Mouse (Mus musculus) layer of hippocampus, adult 9-10 months (tissue): ENCODE measurements at regions not wholly inside any gene's neighbourhood (a gene's known extent, or its start where the extent isn't known, plus 50 kb on each side); places are given as distances from the start of the nearest gene placed in this dataset.

Experiments used
- DNase-seq: peaks from one replicate; pipeline ENCODE4 v3.0.0; 2022; ENCODE audit warnings: low spot score

DNA sequence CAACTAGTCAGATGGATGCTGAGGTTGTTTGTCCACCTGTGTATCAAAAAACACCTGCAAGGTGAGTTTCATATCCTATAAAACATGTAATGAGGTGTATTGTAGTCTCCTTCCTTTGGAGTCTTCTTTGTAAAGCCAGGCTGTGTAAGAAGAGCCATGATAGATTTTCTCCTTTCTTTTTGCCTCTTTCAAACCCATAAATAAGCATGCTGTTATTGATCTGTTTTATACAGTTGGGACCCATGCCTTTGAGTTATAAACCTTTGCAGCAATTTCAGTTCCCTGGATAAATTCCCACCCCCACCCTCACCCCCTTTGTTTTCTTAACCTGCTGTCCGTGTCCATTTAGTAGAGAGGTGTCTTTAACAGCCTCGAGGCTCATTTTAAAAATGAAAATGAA, 131.0 kb upstream of the Rgs17 start:
- DNase-seq: no peak

DNA sequence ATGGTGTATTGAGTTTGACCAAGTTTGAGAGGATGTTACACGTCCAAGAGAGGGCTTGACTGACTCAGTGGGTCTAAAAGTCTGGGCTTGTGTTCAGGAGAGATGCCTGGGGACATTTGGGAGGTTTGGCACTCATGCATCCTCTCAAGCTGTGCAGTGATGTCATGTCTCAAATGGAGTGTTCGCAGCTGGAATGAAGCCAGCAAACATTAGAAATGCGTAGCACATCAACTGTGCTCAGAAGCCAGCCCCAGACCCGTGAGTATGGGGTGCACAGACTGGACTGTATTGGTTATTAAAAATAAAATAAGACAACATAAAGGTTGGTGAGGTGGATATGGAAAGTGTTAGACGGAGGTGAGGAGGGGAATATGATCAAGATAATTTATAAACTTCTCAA, 121.2 kb upstream of the Rgs17 start:
- DNase-seq: no peak

GRCm38 (mm10) chr10:6039771-6040170, 117.6 kb upstream of the Rgs17 start:
- no peak for DNase-seq

- DNase-seq: peak; percentile 46
Observed at GRCm38 (mm10) chr10:6035792-6036487, 113.7 kb upstream of the Rgs17 start.

DNA sequence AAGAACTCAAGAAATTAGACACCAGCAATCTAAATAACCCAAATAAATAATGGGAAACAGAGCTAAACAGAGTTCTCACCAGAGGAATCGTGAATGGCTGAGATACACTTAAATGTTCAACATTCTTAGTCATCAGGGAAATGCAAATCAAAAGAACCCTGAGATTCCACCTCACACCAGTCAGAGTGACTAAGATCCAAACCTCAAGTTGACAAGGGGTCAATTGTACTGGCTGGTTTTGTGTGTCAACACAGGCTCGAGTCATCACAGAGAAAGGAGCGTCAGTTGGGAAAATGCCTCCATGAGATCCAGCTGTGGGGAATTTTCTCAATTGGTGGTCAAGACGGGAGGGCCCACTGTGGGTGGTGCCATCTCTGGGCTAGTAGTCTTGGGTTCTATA, 110.3 kb upstream of the Rgs17 start:
- DNase-seq: no peak

GRCm38 (mm10) chr10:6027551-6027950, 105.4 kb upstream of the Rgs17 start:
- DNase-seq: no peak

DNA sequence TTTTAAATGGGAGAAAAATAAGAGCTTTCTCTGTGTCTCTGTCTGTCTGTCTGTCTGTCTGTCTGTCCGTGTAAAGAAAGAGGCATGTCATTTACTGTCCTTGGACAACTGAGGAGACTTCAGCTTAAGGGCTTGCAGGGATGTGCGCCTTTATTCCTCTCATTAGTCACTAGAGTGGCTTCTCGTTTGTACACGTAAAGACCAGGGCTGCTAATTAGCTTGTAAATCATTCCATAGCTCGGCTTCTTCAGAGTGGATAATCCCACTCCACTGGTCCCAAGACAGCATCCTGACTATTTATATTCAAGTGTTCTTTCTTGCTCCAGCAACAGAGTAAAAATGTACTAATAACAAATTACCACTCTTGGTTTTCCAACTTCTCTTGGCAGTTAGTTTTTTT, 104.1 kb upstream of the Rgs17 start:
- no peak for DNase-seq

GRCm38 (mm10) chr10:6022609-6023283, 100.5 kb upstream of the Rgs17 start:
- no peak for DNase-seq

- no peak for DNase-seq
Observed at GRCm38 (mm10) chr10:6020944-6021684, 98.9 kb upstream of the Rgs17 start.

DNA sequence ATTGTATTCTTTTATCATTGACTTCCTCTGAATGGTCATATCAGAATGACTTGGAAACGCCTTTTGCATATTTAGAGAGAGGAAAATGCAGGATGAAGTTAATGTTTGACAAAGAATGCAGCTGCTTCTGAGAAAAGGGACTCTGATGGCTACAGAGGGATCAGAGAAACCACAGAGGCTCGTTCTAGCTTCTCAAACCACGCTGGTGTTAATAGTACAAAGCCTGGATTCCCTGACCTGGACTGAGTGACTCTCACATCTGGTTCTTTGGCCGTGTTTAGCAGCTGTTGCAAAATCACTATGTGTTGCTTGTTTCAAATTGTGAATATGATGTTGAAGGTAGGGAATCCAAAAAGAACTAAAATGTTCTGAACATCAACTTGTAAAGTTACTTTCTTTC, 91.5 kb upstream of the Rgs17 start:
- no peak for DNase-seq

- no peak for DNase-seq
Observed at GRCm38 (mm10) chr10:6011541-6011940, 89.3 kb upstream of the Rgs17 start.

DNA sequence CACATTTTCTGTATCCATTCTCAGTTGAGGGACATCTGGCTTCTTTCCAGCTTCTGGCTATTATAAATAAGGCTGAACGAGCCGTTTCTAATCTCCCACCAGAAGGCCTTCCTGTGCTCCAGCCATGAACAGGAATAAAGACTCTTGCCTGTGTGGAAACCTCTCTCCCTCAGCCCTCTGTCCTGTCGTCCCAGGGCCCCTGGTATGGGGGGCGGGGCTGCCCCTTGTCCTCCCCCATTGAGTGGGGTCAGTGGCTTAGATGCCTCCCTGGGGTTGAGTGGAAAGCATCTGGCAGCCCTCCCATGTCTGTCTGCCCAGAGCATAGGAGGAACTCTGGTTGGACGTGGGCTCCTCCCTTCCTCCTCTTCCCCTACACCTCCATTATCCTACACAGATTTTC, 88.8 kb upstream of the Rgs17 start:
- no peak for DNase-seq

DNA sequence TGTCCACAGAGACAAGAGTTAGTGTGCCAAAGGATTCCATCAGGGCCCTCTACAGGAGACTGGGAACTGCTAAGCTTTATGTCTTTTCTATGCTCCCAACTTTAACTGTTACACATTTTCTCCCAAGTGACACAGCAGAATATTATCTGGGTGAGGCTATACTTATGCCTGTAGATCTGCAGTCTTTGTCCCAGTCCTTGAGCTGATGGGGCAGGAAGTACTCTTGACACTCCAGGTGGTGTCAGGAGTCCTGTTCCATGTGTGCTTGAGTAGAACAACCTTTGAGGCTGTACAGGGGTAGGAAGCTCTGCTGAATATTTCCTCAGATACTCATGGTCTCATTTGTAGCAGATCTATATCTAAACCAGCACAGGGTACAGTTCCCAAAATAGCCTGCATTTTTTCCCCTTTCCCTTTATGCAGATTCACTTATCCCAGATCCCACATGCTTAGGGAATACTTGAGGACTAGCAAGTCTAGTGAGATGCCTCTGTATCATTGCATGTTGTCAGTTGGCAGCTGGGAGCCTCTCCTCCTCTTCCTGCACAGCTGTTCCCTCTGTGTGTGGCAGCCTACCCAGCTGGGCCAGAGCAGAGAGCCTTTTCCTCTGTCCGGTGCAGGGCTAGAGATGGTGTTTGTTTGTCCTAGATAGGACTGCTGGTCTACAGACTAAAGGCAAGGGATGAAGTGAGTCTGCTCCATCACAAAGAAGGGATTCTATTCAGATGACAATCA, 85.2 kb upstream of the Rgs17 start:
- DNase-seq: no peak

DNA sequence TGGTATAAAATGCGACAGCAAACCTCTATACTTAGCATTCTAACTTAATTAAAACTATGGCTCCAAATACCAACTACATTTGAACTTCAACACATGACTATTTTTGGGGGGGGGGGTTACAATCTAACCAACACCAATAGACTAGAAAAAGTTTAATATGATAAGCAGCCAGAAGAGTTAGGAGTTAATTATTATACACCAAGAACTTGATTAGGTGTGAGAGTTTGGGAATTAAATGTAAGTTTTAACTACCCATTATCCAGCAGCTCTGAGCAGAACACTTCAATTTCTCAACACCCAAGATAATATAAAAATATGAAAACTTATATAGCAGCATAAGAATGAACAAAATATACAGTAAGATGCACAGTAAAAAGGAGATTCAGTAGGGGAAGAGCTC, 59.2 kb upstream of the Rgs17 start:
- DNase-seq: no peak

DNA sequence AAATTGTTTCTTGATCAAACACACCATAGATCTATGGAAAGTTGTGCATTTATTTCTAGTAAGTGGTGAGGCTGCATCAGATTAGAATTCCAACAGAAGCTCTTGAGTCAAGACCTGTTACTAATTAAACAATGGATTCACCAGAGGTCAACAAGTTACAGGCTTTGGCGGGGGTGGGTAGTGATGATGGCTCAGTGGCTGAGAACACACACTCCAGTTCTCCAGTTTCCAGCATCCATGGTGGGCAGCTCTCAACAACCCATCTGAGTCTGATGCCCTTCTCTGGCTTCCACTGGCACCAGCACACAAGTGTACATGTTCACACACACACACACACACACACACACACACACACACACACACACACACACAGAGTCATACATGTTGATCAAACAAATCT, 56.3 kb upstream of the Rgs17 start:
- no peak for DNase-seq
